Mouse (Mus musculus) gastrocnemius, adult 18-20 months (tissue): ENCODE results near the gene Gm42715. TPM values are rescaled to one million over a fixed set of nuclear protein-coding genes. Genes with fewer than 3 reads are reported as not detected.
"Not testable (repeated sequence)": the region's sequence is repeated elsewhere in the genome, so short reads cannot be mapped to it uniquely, and the experiment has no call there.

Experiments
- DNase-seq: peaks from one replicate; pipeline ENCODE4 v3.0.0; 2021; ENCODE audit warnings: low spot score
- long read RNA-seq, 2 experiments: library from polyadenylated mRNA; stranded (forward); transcript quantifications; one replicate each; pipeline ENCODE4 v2.0.0; 2021
- total RNA-seq, 2 experiments: library from RNA; stranded (reverse); gene quantifications; 2 replicates each; pipeline ENCODE4 v1.2.3; 2021

Gene Gm42715
- total RNA-seq, result 1 to 10 TPM; 2.8 to 3.8 TPM
- long read RNA-seq, experiment 1, partial matches to known transcripts, result 0 of 2 reads
- long read RNA-seq, experiment 1, other reads (novel, unspliced or antisense), result 2 of 2 reads
- long read RNA-seq, experiment 2, partial matches to known transcripts, result 0 of 3 reads
- long read RNA-seq, experiment 2, other reads (novel, unspliced or antisense), result 3 of 3 reads

GRCm38 (mm10) chr7:127519284-127519683, at the start of gene Gm42715:
Gene Gm42715 (plus strand): TSS chr7:127519584.
- no peak for DNase-seq

GRCm38 (mm10) chr7:127470011-127470715, 49.2 kb upstream of the Gm42715 start:
- DNase-seq, result no peak

- DNase-seq, result peak; percentile 94
Measured at GRCm38 (mm10) chr7:127470743-127471645, 48.4 kb upstream of the Gm42715 start.

GRCm38 (mm10) chr7:127471646-127472010, 47.8 kb upstream of the Gm42715 start:
- DNase-seq, result no peak

- DNase-seq, result no peak
Measured at GRCm38 (mm10) chr7:127472060-127472459, 47.3 kb upstream of the Gm42715 start.

GRCm38 (mm10) chr7:127473705-127474104, 45.7 kb upstream of the Gm42715 start:
- no peak for DNase-seq

GRCm38 (mm10) chr7:127474378-127475070, 44.9 kb upstream of the Gm42715 start:
- no peak for DNase-seq

- no peak for DNase-seq
Measured at GRCm38 (mm10) chr7:127475186-127475740, 44.1 kb upstream of the Gm42715 start.

- no peak for DNase-seq
Measured at GRCm38 (mm10) chr7:127476336-127476735, 43.0 kb upstream of the Gm42715 start.

- DNase-seq, result no peak
Measured at GRCm38 (mm10) chr7:127476855-127477254, 42.5 kb upstream of the Gm42715 start.

- DNase-seq, result peak; percentile 100
Measured at GRCm38 (mm10) chr7:127477687-127478634, 41.4 kb upstream of the Gm42715 start.

GRCm38 (mm10) chr7:127478635-127479317, 40.6 kb upstream of the Gm42715 start, which contains the start of gene Fbrs:
Gene Fbrs (plus strand): TSS chr7:127479199.
- DNase-seq, result peak; percentile 98

GRCm38 (mm10) chr7:127479318-127480225, 39.8 kb upstream of the Gm42715 start:
- DNase-seq, result peak; percentile 21

- DNase-seq, result no peak
Measured at GRCm38 (mm10) chr7:127480321-127480720, 39.1 kb upstream of the Gm42715 start.

GRCm38 (mm10) chr7:127485416-127485815, 34.0 kb upstream of the Gm42715 start:
- DNase-seq, result no peak

- not testable (repeated sequence) for DNase-seq
Measured at GRCm38 (mm10) chr7:127488364-127488763, 31.0 kb upstream of the Gm42715 start.

- DNase-seq, result no peak
Measured at GRCm38 (mm10) chr7:127489982-127490381, 29.4 kb upstream of the Gm42715 start.

GRCm38 (mm10) chr7:127491846-127492245, 27.5 kb upstream of the Gm42715 start:
- DNase-seq, result no peak
